Mouse (Mus musculus) erythroblast, embryonic 14.5 days (primary cell): ENCODE results near the gene Kif18a.

Experiments
- GATA1 ChIP-seq: IDR thresholded peaks from 2 replicates; pipeline ENCODE4 v1.6.1; 2012; ENCODE audit warnings: low read length, inconsistent platforms, mixed read lengths
- TAL1 ChIP-seq: IDR thresholded peaks from 3 replicates; pipeline ENCODE4 v1.6.1; 2012; ENCODE audit warnings: low read length, inconsistent platforms, mixed read lengths

GRCm38 (mm10) chr2:109311369-109311768 is 30.8 kb downstream of the Kif18a start:
- no peak for TF ChIP-seq TAL1
- no peak for TF ChIP-seq GATA1
